Mouse (Mus musculus): Measurements from ENCODE around the gene Gm20388. TPM values are rescaled to one million over a fixed set of nuclear protein-coding genes. Genes with fewer than 3 reads are reported as not detected.

Gene Gm20388
- polyA plus RNA-seq, 1 experiment from 2014 or later, result not detected

DNA sequence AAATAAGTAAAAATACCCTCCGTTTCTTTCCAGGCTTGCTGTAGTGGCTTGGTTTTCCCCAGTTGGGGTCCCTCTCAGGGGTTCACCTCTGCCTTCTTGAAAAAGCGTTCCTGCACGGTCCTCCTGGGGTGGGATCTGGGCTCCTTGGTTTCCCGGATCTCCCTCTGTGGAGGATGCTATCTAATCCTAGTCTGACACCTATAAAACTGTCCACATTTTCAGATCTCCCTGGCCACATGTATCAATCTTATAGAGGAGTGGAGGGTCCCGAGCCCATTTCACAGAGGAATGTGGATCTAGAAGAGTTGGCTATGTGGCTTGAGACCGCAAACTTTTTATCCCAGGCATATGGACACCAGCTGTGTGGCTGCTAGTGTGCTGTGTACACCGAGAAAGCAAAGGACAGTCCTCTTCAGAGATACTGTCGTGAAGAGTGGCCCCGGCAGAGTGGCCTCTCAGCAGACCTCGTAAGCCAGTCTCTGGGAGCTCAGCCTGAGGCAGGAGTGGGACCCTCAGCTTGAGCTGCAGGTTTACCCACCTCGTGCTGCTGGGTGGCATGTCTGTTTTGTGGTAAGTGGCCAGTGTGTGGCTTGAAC lies 2768.8 kb downstream of the Gm20388 start:
- H3K4me2 ChIP-seq, result peak overlapping the region; percentile 99
- ATAC-seq (ENCODE audit: low read depth) (no peak), DNase-seq (no peak)
- H3K9ac ChIP-seq, result peak overlapping the region; percentile 82
- H3K4me3 ChIP-seq (replicated peaks), result peak overlapping the region; percentile 75
- H3K27me3 ChIP-seq, result peaks cover 74% of the 10 kb centered on the region
- H3K27ac ChIP-seq, result peak overlapping the region; percentile 87
- H3K36me3 ChIP-seq, result peaks cover 19% of the 10 kb centered on the region
- peaks cover 93% of the 10 kb centered on the region for H3K4me1 ChIP-seq (replicated peaks)
- 31% methylated on average over 11 of the region's 11 CpGs for WGBS (ENCODE audit: insufficient replicate concordance)
- H3K9me3 ChIP-seq (replicated peaks), result no peaks in the 10 kb centered on the region

DNA sequence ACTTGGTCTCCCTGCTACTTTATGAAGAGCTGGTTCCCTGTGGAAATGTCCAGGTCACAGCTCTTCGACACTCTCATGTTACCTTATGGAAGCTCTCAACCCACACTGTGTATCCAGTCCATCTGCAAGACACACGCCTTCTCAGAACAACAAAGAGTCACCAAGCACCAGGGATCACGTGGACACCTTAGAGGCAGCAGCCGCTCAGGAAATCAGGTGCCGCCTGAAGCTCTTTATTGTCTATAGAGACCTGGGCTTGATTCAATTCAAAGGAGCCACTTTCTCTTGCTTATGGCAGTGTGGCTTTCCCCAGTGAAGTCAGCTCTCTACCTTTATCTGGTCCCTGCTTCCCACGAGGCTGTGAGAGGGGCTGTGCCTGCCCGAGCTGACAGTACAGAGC lies 2769.5 kb downstream of the Gm20388 start:
- Histone ChIP-seq H3K27ac (0 out of 2 replicates have a peak overlapping the region, but pooled peaks have one; percentile 87), H3K9me3 (replicated peaks) (no peaks in the 10 kb centered on the region), H3K9ac (no peak overlapping the region), H3K4me3 (replicated peaks) (no peak overlapping the region), H3K27me3 (peaks cover 74% of the 10 kb centered on the region), H3K36me3 (peaks cover 16% of the 10 kb centered on the region; the same call in 1 of the 2 replicates), H3K4me2 (no peak overlapping the region), H3K4me1 (replicated peaks) (peaks cover 95% of the 10 kb centered on the region)
- ATAC-seq (ENCODE audit: low read depth), result no peak
- no peak for DNase-seq
- 42% methylated on average over 7 of the region's 7 CpGs for WGBS (ENCODE audit: insufficient replicate concordance)

DNA sequence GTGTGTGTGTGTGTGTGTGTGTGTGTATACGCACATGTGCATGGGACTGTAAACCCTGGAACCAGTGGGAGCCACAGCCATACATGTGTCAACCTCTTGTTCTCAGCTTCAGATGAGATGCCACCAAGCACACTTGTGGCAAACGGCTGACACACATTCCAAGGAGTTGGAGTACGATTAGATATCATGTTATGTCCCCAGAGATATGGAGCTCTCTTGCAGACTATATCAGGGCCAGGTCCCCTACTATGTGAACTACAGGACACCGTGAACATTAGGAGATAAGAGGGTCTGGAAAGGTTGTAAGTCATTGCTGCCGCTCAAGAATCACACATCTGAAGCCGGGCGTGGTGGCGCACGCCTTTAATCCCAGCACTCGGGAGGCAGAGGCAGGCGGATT lies 2772.2 kb downstream of the Gm20388 start:
- peak; percentile 67 for DNase-seq
- Histone ChIP-seq H3K36me3 (peaks cover 17% of the 10 kb centered on the region), H3K9me3 (replicated peaks) (no peaks in the 10 kb centered on the region), H3K27ac (peak overlapping the region; percentile 67), H3K4me3 (replicated peaks) (no peak overlapping the region), H3K27me3 (peaks cover 52% of the 10 kb centered on the region), H3K9ac (no peak overlapping the region), H3K4me1 (replicated peaks) (peaks cover 95% of the 10 kb centered on the region), H3K4me2 (no peak overlapping the region)
- 28% methylated on average over 11 of the region's 11 CpGs for WGBS (ENCODE audit: insufficient replicate concordance)
- peak; percentile 58 for ATAC-seq (ENCODE audit: low read depth)

DNA sequence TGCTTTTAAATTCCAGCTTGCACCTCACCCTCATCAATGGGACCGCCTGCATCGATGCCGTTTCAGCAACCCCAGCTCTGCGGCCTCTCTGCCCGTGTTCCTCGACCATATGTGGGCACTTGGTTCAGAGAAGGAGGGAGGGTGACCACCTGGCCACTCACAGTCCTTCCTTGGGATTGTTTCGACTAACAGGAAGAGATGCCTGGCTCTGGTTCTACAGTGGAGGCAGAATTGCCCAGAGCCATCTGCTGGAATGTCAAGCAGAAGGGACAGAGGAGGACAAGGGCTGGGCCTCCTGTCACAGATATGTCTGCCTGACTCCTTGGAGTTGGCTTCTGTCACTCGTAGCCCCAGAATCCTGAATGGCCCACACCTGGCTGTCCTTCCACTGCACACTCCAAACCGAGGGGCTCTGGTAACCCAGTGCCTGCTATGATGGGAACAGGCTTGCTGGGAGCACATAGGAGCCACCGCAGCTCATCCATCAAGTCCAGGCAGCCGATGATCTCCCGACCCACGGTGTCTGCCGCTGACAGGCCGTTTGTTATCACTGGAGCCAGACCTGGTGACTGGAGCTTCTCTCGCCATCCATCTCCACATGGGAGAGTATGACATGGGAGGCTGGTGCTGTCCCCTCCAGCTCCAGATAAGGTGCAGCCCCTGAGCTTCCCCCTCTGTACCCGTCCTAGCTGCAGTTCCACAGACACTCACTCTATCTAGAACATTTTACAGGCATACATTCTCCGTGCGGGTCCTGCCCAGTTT lies 2774.6 kb downstream of the Gm20388 start:
- Histone ChIP-seq H3K4me1 (replicated peaks) (peaks cover 93% of the 10 kb centered on the region), H3K27ac (peak overlapping the region; percentile 89), H3K9me3 (replicated peaks) (no peaks in the 10 kb centered on the region), H3K4me3 (replicated peaks) (peak overlapping the region; percentile 16; the same call in 1 of the 2 replicates), H3K9ac (peak overlapping the region; percentile 62), H3K4me2 (peak overlapping the region; percentile 60), H3K36me3 (peaks cover 25% of the 10 kb centered on the region), H3K27me3 (peaks cover 37% of the 10 kb centered on the region)
- DNase-seq (peak; percentile 88), ATAC-seq (ENCODE audit: low read depth) (peak; percentile 96)
- 32% methylated on average over 19 of the region's 19 CpGs for WGBS (ENCODE audit: insufficient replicate concordance)

DNA sequence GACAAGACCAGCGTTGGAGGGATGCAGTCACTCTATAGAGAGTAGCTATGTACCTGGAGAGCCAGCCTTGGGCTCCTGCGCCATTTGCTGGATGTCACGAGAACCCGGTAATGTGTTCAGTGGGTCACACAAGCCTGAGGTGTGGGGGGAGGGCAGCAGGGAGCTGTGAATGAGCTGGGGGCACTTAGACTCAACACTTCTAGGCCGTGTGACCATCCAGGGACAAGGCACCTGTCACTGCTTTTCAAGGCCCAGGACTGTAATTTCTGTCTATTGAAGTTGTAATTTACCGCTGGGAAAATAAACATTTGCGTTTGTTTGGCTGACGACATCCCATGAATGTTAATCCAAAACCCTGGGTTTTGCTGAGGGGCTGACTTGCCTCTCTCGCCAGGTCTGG lies 2776.2 kb downstream of the Gm20388 start:
- Histone ChIP-seq H3K27ac (peak overlapping the region; percentile 89), H3K4me3 (replicated peaks) (no peak overlapping the region), H3K9ac (peak overlapping the region; percentile 62), H3K36me3 (peaks cover 31% of the 10 kb centered on the region; the same call in 1 of the 2 replicates), H3K4me1 (replicated peaks) (peaks cover 96% of the 10 kb centered on the region), H3K27me3 (peaks cover 40% of the 10 kb centered on the region), H3K9me3 (replicated peaks) (no peaks in the 10 kb centered on the region), H3K4me2 (peak overlapping the region; percentile 60; the same call in 1 of the 2 replicates)
- DNase-seq, result no peak
- ATAC-seq (ENCODE audit: low read depth), result no peak
- 80% methylated on average over 9 of the region's 9 CpGs for WGBS (ENCODE audit: insufficient replicate concordance)

DNA sequence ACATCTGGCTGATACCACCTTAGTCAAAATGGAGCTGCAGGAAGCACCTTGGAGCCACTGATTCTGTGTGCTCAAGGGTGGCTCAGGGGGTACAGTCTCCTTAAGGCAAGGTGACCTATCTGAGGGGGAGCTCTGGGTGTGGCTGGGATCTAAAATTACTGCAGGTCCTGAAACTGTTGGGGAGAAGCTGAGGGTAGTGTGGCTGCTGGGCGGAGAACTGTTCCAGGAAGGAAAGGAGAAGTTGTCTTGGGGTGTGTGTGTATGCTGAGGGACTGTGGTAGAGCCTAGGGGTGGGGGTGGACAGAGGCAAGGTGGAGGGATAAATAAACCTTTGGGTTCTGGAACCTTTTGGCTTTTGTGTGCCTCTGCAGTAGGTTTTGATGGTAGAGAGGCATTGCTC lies 2778.7 kb downstream of the Gm20388 start:
- WGBS (ENCODE audit: insufficient replicate concordance), result 20% methylated on average over 1 of the region's 1 CpGs
- peaks cover 42% of the 10 kb centered on the region for H3K27me3 ChIP-seq
- peak overlapping the region; percentile 60 for H3K27ac ChIP-seq
- peaks cover 49% of the 10 kb centered on the region for H3K36me3 ChIP-seq
- H3K4me1 ChIP-seq (replicated peaks), result peaks cover 98% of the 10 kb centered on the region
- no peak for ATAC-seq (ENCODE audit: low read depth)
- no peak for DNase-seq
- H3K4me2 ChIP-seq, result no peak overlapping the region
- H3K9ac ChIP-seq, result peak overlapping the region; percentile 18
- H3K4me3 ChIP-seq (replicated peaks), result no peak overlapping the region
- no peaks in the 10 kb centered on the region for H3K9me3 ChIP-seq (replicated peaks)

DNA sequence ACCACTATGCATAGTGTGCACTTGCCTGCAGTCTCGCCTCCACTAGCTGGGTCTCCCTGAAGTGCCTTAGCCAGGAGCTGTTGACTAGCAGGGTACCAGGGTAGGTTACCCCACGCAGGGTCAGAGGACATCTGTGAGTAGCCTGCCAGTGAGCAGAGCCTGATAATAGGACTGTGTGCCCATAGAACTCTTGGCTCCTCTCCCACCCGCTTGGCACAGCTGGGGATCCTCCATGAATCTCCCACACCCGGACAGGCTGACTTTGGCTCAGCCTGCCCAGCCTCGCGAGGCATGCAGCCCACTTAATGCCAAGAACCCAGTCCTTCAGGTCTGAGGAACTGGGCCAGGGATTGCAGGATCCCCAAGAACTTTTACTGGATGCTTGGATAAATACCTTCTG lies 2780.4 kb downstream of the Gm20388 start:
- H3K4me2 ChIP-seq, result no peak overlapping the region
- no peak for DNase-seq
- H3K9me3 ChIP-seq (replicated peaks), result no peaks in the 10 kb centered on the region
- peaks cover 98% of the 10 kb centered on the region for H3K4me1 ChIP-seq (replicated peaks)
- H3K9ac ChIP-seq, result peak overlapping the region; percentile 41; the same call in 1 of the 2 replicates
- 71% methylated on average over 6 of the region's 6 CpGs for WGBS (ENCODE audit: insufficient replicate concordance)
- no peak for ATAC-seq (ENCODE audit: low read depth)
- H3K36me3 ChIP-seq, result peaks cover 64% of the 10 kb centered on the region
- H3K27ac ChIP-seq, result peak overlapping the region; percentile 66; the same call in 1 of the 2 replicates
- H3K27me3 ChIP-seq, result peaks cover 37% of the 10 kb centered on the region
- no peak overlapping the region for H3K4me3 ChIP-seq (replicated peaks)

DNA sequence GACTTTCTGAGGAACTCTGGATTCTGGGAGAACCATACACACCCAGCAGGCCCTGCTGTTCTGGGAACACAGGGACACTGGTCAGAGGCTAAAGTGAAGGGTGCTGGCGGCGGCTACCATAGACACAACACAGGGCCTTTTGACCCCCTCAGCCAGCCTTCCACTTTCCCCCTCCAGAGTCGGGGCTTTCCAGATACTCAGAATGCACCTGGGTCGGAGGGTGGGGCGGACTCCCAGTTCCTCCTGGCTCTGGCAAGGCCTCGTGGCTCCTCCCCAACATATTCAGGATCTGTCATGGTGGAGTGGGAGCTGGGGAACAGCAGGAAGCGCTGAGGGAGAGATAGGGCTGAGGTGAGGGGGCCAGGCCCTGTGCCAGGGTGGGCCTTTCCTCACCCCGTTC lies 2781.5 kb downstream of the Gm20388 start:
- Histone ChIP-seq H3K36me3 (peaks cover 55% of the 10 kb centered on the region), H3K4me2 (no peak overlapping the region), H3K27ac (peak overlapping the region; percentile 66), H3K27me3 (peaks cover 32% of the 10 kb centered on the region), H3K9ac (peak overlapping the region; percentile 41; the same call in 1 of the 2 replicates), H3K4me3 (replicated peaks) (no peak overlapping the region), H3K4me1 (replicated peaks) (peaks cover 98% of the 10 kb centered on the region), H3K9me3 (replicated peaks) (no peaks in the 10 kb centered on the region)
- ATAC-seq (ENCODE audit: low read depth), result no peak
- 55% methylated on average over 8 of the region's 8 CpGs for WGBS (ENCODE audit: insufficient replicate concordance)
- no peak for DNase-seq

DNA sequence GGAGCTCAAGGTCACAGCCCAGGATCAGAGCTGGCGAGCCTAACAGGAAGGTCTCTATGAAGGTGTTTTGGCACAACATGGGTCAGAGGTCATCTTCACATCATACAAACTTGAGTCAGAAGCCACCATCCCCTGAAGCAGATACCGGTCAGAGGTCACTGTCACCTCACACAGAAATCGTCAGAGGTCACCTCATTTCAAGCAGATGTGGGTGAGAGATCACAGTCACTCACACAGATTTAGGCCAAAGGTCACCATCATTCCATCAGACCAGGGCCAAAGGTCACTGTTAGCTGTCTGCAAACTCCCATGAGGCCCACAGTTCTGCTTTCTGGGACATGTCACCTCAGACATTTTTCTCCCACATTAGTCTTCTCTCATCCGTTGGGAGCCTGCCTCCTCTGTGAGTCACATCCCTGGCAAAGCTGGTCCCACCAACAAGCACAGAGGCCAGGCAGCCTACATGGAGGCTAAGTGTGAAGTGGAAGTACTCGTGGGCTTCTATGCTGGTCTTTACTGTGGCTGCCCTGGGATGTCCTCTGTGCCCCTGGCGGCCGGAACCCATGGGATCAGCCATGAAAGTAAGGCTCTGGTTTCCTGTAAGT lies 2784.9 kb downstream of the Gm20388 start:
- DNase-seq, result no peak
- 43% methylated on average over 7 of the region's 7 CpGs for WGBS (ENCODE audit: insufficient replicate concordance)
- Histone ChIP-seq H3K4me3 (replicated peaks) (peak overlapping the region; percentile 66), H3K27me3 (peaks cover 29% of the 10 kb centered on the region), H3K27ac (0 out of 2 replicates have a peak overlapping the region, but pooled peaks have one; percentile 72), H3K36me3 (peaks cover 43% of the 10 kb centered on the region), H3K4me1 (replicated peaks) (peaks cover 99% of the 10 kb centered on the region), H3K9me3 (replicated peaks) (no peaks in the 10 kb centered on the region), H3K4me2 (peak overlapping the region; percentile 77), H3K9ac (peak overlapping the region; percentile 77)
- ATAC-seq (ENCODE audit: low read depth), result no peak

DNA sequence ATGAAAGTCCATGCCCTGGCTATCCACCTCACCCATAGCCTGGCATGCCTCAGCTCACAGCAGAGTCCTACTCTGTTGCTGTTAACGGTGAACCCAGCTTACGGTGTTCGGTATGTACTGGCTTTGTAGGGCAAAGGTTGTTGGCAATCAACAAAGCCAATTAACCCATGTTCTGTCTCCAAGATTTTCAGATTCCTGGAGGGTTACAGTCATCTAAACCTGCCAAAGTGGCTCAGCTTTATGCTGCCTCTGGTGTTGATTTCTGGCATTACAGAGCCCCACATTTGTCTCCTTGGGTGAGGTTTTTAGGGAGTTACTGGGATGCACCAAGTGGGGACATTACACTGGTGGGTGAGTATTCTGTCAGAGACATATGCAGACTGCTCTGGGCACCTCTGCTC lies 2786.5 kb downstream of the Gm20388 start:
- 16% methylated on average over 3 of the region's 3 CpGs for WGBS (ENCODE audit: insufficient replicate concordance)
- peak overlapping the region; percentile 66 for H3K4me3 ChIP-seq (replicated peaks)
- no peak for ATAC-seq (ENCODE audit: low read depth)
- H3K36me3 ChIP-seq, result peaks cover 34% of the 10 kb centered on the region
- H3K4me2 ChIP-seq, result peak overlapping the region; percentile 77
- H3K27ac ChIP-seq, result peak overlapping the region; percentile 85
- peak overlapping the region; percentile 77 for H3K9ac ChIP-seq
- H3K4me1 ChIP-seq (replicated peaks), result peaks cover 99% of the 10 kb centered on the region
- H3K9me3 ChIP-seq (replicated peaks), result no peaks in the 10 kb centered on the region
- peaks cover 30% of the 10 kb centered on the region; the same call in 1 of the 2 replicates for H3K27me3 ChIP-seq
- DNase-seq, result no peak

DNA sequence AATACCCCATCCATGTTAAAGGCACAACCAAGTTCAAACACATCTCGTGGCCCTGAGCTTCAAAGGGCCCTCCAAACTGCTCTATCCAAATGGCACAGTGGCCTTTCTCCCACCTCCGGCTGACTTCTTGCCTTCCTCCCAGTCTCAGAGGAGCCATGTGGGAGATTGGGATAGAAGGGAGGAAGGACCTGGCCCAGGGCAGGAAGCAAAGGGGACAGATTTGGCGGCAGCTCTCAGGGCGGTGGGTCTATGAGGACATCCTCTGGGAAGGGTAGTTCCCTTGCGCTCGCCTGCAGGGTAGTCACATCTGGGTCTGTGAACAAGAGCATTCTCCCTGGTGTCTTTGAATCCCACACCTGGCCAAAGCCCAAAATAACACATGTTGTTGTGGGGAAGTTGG lies 2786.9 kb downstream of the Gm20388 start:
- 17% methylated on average over 6 of the region's 6 CpGs for WGBS (ENCODE audit: insufficient replicate concordance)
- no peak for ATAC-seq (ENCODE audit: low read depth)

More for the DNA sequence above, 2786.9 kb downstream of the Gm20388 start:
- Histone ChIP-seq H3K9me3 (replicated peaks) (no peaks in the 10 kb centered on the region), H3K9ac (peak overlapping the region; percentile 77), H3K4me1 (replicated peaks) (peaks cover 99% of the 10 kb centered on the region), H3K27ac (peak overlapping the region; percentile 85), H3K4me2 (peak overlapping the region; percentile 77), H3K27me3 (peaks cover 31% of the 10 kb centered on the region; the same call in 1 of the 2 replicates), H3K36me3 (peaks cover 30% of the 10 kb centered on the region), H3K4me3 (replicated peaks) (peak overlapping the region; percentile 66)
- DNase-seq, result no peak

All from liver, embryonic 13.5 days (tissue).